Mouse (Mus musculus): ENCODE data around the gene Neil1.
A peak's percentile ranks its signal among the peaks of the same experiment; 100 is the strongest.

DNA sequence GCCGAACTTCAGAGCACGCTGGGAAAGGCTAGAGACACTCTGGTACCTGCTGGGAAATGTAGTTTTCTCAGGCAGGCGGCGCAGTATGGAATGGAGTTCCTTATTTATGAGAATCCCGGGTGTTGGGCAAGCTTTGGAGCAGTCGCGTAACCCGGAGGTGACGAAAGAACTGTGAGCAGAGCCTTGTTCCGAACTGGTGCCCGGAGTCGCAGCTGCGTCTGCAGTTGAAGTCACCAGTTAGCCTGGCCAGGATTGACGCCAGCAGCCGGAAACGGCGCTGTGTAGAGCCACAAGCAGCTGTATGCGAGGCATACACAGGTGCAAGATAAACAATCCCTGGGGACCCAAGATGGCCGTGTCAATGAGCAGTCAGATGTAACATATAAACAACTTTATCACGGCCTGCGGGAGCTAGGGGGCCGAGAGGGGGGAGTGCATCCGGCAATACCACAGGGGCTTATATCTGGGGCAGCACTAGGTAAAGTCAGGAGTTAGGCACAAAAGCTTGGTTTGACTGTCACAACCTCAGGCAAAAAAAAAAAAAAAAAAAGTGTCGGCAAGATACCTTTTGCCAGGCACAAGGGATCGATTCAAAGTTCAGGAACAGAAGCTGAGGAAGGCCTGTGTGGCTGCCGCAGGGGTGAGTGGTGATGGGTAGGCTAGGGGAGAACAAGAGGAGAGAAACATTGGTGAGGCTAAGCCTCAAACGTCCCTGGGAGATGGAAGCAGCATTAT, at the start of gene Neil1:
- 0 out of 2 replicates have a peak, but pooled peaks have one; percentile 12 for TF ChIP-seq CTCF (IDR thresholded peaks at IDR 0.05; ENCODE audit: control insufficient read depth, insufficient read depth, low read length)
- TF ChIP-seq POLR2A (IDR thresholded peaks at IDR 0.05; ENCODE audit: borderline replicate concordance, control insufficient read depth, low read depth, low read length): peak; percentile 82

Measured in bone marrow, adult 2 months (tissue).